Mouse (Mus musculus): ENCODE data around the gene Upk3b.

GRCm38 (mm10) chr5:136091927-136092326, 53.6 kb downstream of the Upk3b start:
- TF ChIP-seq CTCF (IDR thresholded peaks at IDR 0.05; ENCODE audit: extremely low read depth, insufficient read depth, insufficient read length, insufficient replicate concordance): no peak
- TF ChIP-seq POLR2A (IDR thresholded peaks at IDR 0.05; ENCODE audit: low read depth, low read length): no peak
